Mouse (Mus musculus): ENCODE measurements around the gene Gm17657.
"Not testable (repeated sequence)": the region's sequence is repeated elsewhere in the genome, so short reads cannot be mapped to it uniquely, and the experiment has no call there.

Gene Gm17657

GRCm38 (mm10) chr17:29548494-29548893 is 944 bp downstream of the Gm17657 start:
- DNase-seq (ENCODE audit: low read depth in 1 of 2, low spot score in 2 of 2), result no peak

- DNase-seq (ENCODE audit: low read depth in 1 of 2, low spot score in 2 of 2), result no peak
These were observed 4.2 kb downstream of the Gm17657 start for GRCm38 (mm10) chr17:29545241-29545640.

- no peak for DNase-seq (ENCODE audit: low read depth in 1 of 2, low spot score in 2 of 2)
These were observed 5.4 kb downstream of the Gm17657 start for GRCm38 (mm10) chr17:29544064-29544463.

- DNase-seq (ENCODE audit: low read depth in 1 of 2, low spot score in 2 of 2), result no peak
These were observed 6.4 kb downstream of the Gm17657 start for GRCm38 (mm10) chr17:29542831-29543690.

- DNase-seq (ENCODE audit: low read depth in 1 of 2, low spot score in 2 of 2), result no peak
These were observed 8.0 kb downstream of the Gm17657 start for GRCm38 (mm10) chr17:29541419-29541818.

- no peak for DNase-seq (ENCODE audit: low read depth in 1 of 2, low spot score in 2 of 2)
These were observed 9.0 kb downstream of the Gm17657 start for GRCm38 (mm10) chr17:29540426-29540825.

GRCm38 (mm10) chr17:29533866-29534265 is 15.6 kb downstream of the Gm17657 start:
- DNase-seq (ENCODE audit: low read depth in 1 of 2, low spot score in 2 of 2), result no peak

GRCm38 (mm10) chr17:29531757-29532384 is 17.6 kb downstream of the Gm17657 start:
- no peak for DNase-seq (ENCODE audit: low read depth in 1 of 2, low spot score in 2 of 2)

GRCm38 (mm10) chr17:29531278-29531677 is 18.2 kb downstream of the Gm17657 start:
- no peak for DNase-seq (ENCODE audit: low read depth in 1 of 2, low spot score in 2 of 2)

GRCm38 (mm10) chr17:29530508-29530907 is 18.9 kb downstream of the Gm17657 start:
- DNase-seq (ENCODE audit: low read depth in 1 of 2, low spot score in 2 of 2), result no peak

- no peak for DNase-seq (ENCODE audit: low read depth in 1 of 2, low spot score in 2 of 2)
These were observed 20.8 kb downstream of the Gm17657 start for GRCm38 (mm10) chr17:29528568-29529187.

GRCm38 (mm10) chr17:29525613-29526012 is 23.8 kb downstream of the Gm17657 start:
- no peak for DNase-seq (ENCODE audit: low read depth in 1 of 2, low spot score in 2 of 2)

GRCm38 (mm10) chr17:29519731-29520130 is 29.7 kb downstream of the Gm17657 start:
- no peak for DNase-seq (ENCODE audit: low read depth in 1 of 2, low spot score in 2 of 2)

- not testable (repeated sequence) for DNase-seq (ENCODE audit: low read depth in 1 of 2, low spot score in 2 of 2)
These were observed 30.8 kb downstream of the Gm17657 start for GRCm38 (mm10) chr17:29518665-29519064.

- DNase-seq (ENCODE audit: low read depth in 1 of 2, low spot score in 2 of 2), result peak in 1 of 2 experiments; percentile 76
These were observed 35.0 kb downstream of the Gm17657 start for GRCm38 (mm10) chr17:29514435-29514834.

GRCm38 (mm10) chr17:29513044-29513730 is 36.3 kb downstream of the Gm17657 start:
- peak in 1 of 2 experiments; percentile 75 for DNase-seq (ENCODE audit: low read depth in 1 of 2, low spot score in 2 of 2)

GRCm38 (mm10) chr17:29510691-29511090 is 38.7 kb downstream of the Gm17657 start:
- DNase-seq (ENCODE audit: low read depth in 1 of 2, low spot score in 2 of 2), result no peak

- DNase-seq (ENCODE audit: low read depth in 1 of 2, low spot score in 2 of 2), result no peak
These were observed 40.4 kb downstream of the Gm17657 start for GRCm38 (mm10) chr17:29508927-29509608.

GRCm38 (mm10) chr17:29503700-29504099 is 45.7 kb downstream of the Gm17657 start:
- DNase-seq (ENCODE audit: low read depth in 1 of 2, low spot score in 2 of 2), result no peak

Data from monocyte, adult 2 months (primary cell).